Mouse (Mus musculus): Measurements from ENCODE around the gene Chic2. TPM values are rescaled to one million over a fixed set of nuclear protein-coding genes. Genes with fewer than 3 reads are reported as not detected.
A peak's percentile ranks its signal among the peaks of the same experiment; 100 is the strongest.

Gene Chic2
- polyA plus RNA-seq, 1 experiment from 2014 or later, result 15.1 TPM

- H3K4me1 ChIP-seq (ENCODE audit: control insufficient read depth, low read depth, low read length), result no peaks in the 10 kb centered on the region
- H3K9me3 ChIP-seq (replicated peaks; ENCODE audit: control insufficient read depth, low read length), result no peaks in the 10 kb centered on the region
- no peak overlapping the region for H3K27ac ChIP-seq (ENCODE audit: low read length)
- ATAC-seq (ENCODE audit: low read depth), result no peak
- H3K9ac ChIP-seq (ENCODE audit: low read depth, low read length), result no peak overlapping the region
- no peak overlapping the region for H3K4me2 ChIP-seq (ENCODE audit: low read depth, low read length)
- 62% methylated on average over 3 of the region's 3 CpGs for WGBS (ENCODE audit: insufficient replicate concordance)
- no peaks in the 10 kb centered on the region for H3K27me3 ChIP-seq (ENCODE audit: control insufficient read depth, insufficient read depth, low read depth, low read length)
- H3K4me3 ChIP-seq (ENCODE audit: low read depth, low read length), result no peak overlapping the region
- H3K36me3 ChIP-seq (ENCODE audit: control insufficient read depth, insufficient read depth), result 0 out of 2 replicates have a peak, but pooled peaks cover 3% of the 10 kb centered on the region
Observed at GRCm38 (mm10) chr5:75002109-75002508, 42.5 kb downstream of the Chic2 start.

- Histone ChIP-seq H3K9ac (ENCODE audit: low read depth, low read length) (no peak overlapping the region), H3K4me2 (ENCODE audit: low read depth, low read length) (no peak overlapping the region), H3K4me3 (ENCODE audit: low read depth, low read length) (no peak overlapping the region), H3K9me3 (replicated peaks; ENCODE audit: control insufficient read depth, low read length) (no peaks in the 10 kb centered on the region), H3K27me3 (ENCODE audit: control insufficient read depth, insufficient read depth, low read depth, low read length) (no peaks in the 10 kb centered on the region), H3K4me1 (ENCODE audit: control insufficient read depth, low read depth, low read length) (no peaks in the 10 kb centered on the region), H3K27ac (ENCODE audit: low read length) (no peak overlapping the region), H3K36me3 (ENCODE audit: control insufficient read depth, insufficient read depth) (peaks cover 7% of the 10 kb centered on the region; the same call in 1 of the 2 replicates)
- ATAC-seq (ENCODE audit: low read depth), result no peak
- 82% methylated on average over 12 of the region's 12 CpGs for whole genome bisulfite sequencing (ENCODE audit: insufficient replicate concordance)
Observed at GRCm38 (mm10) chr5:74998716-74999512, 45.7 kb downstream of the Chic2 start.

DNA sequence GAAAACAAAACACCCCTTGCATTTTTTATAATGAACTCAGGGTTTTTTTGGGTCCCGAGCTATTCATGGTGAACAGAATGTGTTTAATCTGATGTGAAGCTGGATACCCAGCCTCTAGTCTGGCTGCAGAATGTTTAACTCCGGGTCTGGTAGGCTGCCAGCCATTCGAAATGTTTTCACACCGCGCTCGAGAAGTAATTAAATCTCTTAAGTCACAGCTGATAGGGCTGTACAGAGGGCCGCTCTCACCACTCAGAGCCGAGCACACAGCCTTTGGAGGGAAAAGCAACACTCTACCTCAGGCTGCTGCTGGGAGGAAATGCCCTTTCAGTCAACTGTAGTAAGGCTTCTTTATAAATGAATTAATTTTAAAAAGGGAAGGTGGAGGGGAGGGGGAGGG, 49.6 kb downstream of the Chic2 start:
- WGBS (ENCODE audit: insufficient replicate concordance), result 76% methylated on average over 8 of the region's 8 CpGs
- ATAC-seq (ENCODE audit: low read depth), result no peak
- Histone ChIP-seq H3K27me3 (ENCODE audit: control insufficient read depth, insufficient read depth, low read depth, low read length) (no peaks in the 10 kb centered on the region), H3K9ac (ENCODE audit: low read depth, low read length) (no peak overlapping the region), H3K4me3 (ENCODE audit: low read depth, low read length) (no peak overlapping the region), H3K4me2 (ENCODE audit: low read depth, low read length) (no peak overlapping the region), H3K4me1 (ENCODE audit: control insufficient read depth, low read depth, low read length) (no peaks in the 10 kb centered on the region), H3K36me3 (ENCODE audit: control insufficient read depth, insufficient read depth) (peaks cover 7% of the 10 kb centered on the region; the same call in 1 of the 2 replicates), H3K27ac (ENCODE audit: low read length) (no peak overlapping the region), H3K9me3 (replicated peaks; ENCODE audit: control insufficient read depth, low read length) (peaks cover 3% of the 10 kb centered on the region; the same call in 1 of the 2 replicates)

DNA sequence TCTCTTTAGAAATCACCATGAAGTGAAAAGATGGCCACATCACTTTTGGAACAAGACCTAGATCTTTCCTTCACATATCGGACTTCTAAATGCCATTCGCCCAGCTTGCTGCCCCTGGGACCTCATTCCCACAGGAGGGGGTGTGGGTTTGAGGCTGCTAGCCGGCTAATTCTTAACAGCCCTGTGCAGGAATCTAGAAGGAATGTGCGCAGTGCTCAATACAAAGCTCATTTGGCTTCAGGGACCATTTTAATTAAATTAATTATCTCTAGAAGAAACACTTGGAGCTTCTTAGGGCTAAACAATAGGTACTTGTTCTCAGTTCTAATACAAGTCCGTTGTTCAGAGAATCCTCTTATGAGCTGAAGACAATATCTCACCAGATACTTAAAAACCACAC, 60.5 kb downstream of the Chic2 start:
- Histone ChIP-seq H3K4me2 (ENCODE audit: low read depth, low read length) (no peak overlapping the region), H3K9ac (ENCODE audit: low read depth, low read length) (no peak overlapping the region), H3K9me3 (replicated peaks; ENCODE audit: control insufficient read depth, low read length) (no peaks in the 10 kb centered on the region), H3K4me1 (ENCODE audit: control insufficient read depth, low read depth, low read length) (no peaks in the 10 kb centered on the region), H3K27me3 (ENCODE audit: control insufficient read depth, insufficient read depth, low read depth, low read length) (no peaks in the 10 kb centered on the region), H3K4me3 (ENCODE audit: low read depth, low read length) (no peak overlapping the region), H3K36me3 (ENCODE audit: control insufficient read depth, insufficient read depth) (no peaks in the 10 kb centered on the region), H3K27ac (ENCODE audit: low read length) (no peak overlapping the region)
- WGBS (ENCODE audit: insufficient replicate concordance), result 62% methylated on average over 5 of the region's 5 CpGs
- ATAC-seq (ENCODE audit: low read depth), result no peak

DNA sequence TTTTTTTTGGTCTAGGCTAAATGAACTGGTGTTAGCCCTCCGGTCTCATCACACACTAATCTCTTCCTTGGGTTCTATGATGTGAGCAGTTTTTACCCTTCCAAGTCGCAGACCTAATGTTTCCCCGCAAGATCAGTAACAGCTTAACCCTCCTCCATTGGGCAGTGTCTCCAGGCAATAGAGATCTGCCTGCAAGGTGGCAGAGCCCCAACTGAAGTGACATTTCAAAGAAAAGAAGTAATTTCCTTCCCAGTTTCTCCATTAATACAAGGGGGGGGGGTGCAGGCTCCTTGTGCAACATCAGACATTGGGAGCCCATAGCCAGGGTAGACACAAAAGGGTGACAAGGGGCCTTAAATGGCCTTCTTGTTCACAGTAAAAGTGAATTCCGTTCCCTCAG, 64.0 kb downstream of the Chic2 start:
- 52% methylated on average over 4 of the region's 4 CpGs for WGBS (ENCODE audit: insufficient replicate concordance)
- H3K4me1 ChIP-seq (ENCODE audit: control insufficient read depth, low read depth, low read length), result no peaks in the 10 kb centered on the region
- H3K9me3 ChIP-seq (replicated peaks; ENCODE audit: control insufficient read depth, low read length), result no peaks in the 10 kb centered on the region
- no peak for ATAC-seq (ENCODE audit: low read depth)
- H3K27me3 ChIP-seq (ENCODE audit: control insufficient read depth, insufficient read depth, low read depth, low read length), result no peaks in the 10 kb centered on the region; the same call in 1 of the 2 replicates
- no peak overlapping the region for H3K4me3 ChIP-seq (ENCODE audit: low read depth, low read length)
- H3K36me3 ChIP-seq (ENCODE audit: control insufficient read depth, insufficient read depth), result no peaks in the 10 kb centered on the region
- H3K4me2 ChIP-seq (ENCODE audit: low read depth, low read length), result no peak overlapping the region
- H3K27ac ChIP-seq (ENCODE audit: low read length), result no peak overlapping the region
- no peak overlapping the region for H3K9ac ChIP-seq (ENCODE audit: low read depth, low read length)

DNA sequence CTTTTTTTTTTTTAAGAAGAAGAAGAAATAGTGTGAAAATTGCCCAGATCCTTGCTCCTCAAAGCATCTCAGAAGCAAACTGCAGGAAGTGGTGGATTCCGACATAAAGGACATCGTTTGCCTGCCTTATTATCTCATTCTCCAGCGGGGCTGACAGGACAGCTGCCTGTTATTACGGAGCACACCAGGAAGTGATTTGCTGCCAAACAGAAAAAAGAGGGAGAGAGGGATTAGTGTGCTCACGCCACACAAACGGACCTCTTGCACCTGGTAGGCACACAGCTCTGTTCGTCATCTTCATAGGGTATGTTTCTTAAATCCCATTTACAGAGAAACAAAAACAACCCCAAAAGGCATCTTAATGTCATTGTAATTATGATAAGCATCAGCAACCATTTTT, 64.4 kb downstream of the Chic2 start:
- WGBS (ENCODE audit: insufficient replicate concordance), result 21% methylated on average over 7 of the region's 7 CpGs
- no peak overlapping the region for H3K4me2 ChIP-seq (ENCODE audit: low read depth, low read length)
- no peaks in the 10 kb centered on the region for H3K9me3 ChIP-seq (replicated peaks; ENCODE audit: control insufficient read depth, low read length)
- 0 out of 2 replicates have a peak overlapping the region, but pooled peaks have one; percentile 3 for H3K27ac ChIP-seq (ENCODE audit: low read length)
- ATAC-seq (ENCODE audit: low read depth), result no peak
- no peak overlapping the region for H3K4me3 ChIP-seq (ENCODE audit: low read depth, low read length)
- H3K9ac ChIP-seq (ENCODE audit: low read depth, low read length), result no peak overlapping the region
- no peaks in the 10 kb centered on the region; the same call in 1 of the 2 replicates for H3K4me1 ChIP-seq (ENCODE audit: control insufficient read depth, low read depth, low read length)
- no peaks in the 10 kb centered on the region; the same call in 1 of the 2 replicates for H3K27me3 ChIP-seq (ENCODE audit: control insufficient read depth, insufficient read depth, low read depth, low read length)
- H3K36me3 ChIP-seq (ENCODE audit: control insufficient read depth, insufficient read depth), result no peaks in the 10 kb centered on the region

DNA sequence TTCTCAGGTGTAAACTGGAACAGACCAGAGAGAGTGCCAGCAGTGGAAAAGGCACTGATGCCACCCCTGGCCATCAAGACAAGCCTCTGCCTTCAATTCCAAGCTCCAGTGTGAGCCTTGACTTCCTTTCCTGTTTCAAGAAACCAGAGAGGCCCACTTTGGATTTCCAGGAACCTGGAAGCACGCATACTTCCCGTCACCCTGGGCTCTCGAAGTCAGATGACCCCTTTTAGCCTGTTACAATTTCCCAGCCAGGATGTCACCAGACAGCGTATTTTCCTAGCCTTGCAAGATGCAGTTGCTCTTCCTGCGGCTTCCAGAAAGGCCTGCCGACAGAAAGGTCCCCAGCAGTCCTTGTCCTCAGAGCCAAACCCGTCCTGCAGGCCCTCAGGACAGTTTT, 65.0 kb downstream of the Chic2 start:
- Histone ChIP-seq H3K9me3 (replicated peaks; ENCODE audit: control insufficient read depth, low read length) (no peaks in the 10 kb centered on the region), H3K27ac (ENCODE audit: low read length) (0 out of 2 replicates have a peak overlapping the region, but pooled peaks have one; percentile 3), H3K9ac (ENCODE audit: low read depth, low read length) (no peak overlapping the region), H3K4me1 (ENCODE audit: control insufficient read depth, low read depth, low read length) (peaks cover 5% of the 10 kb centered on the region; the same call in 1 of the 2 replicates), H3K4me2 (ENCODE audit: low read depth, low read length) (no peak overlapping the region), H3K4me3 (ENCODE audit: low read depth, low read length) (no peak overlapping the region), H3K27me3 (ENCODE audit: control insufficient read depth, insufficient read depth, low read depth, low read length) (no peaks in the 10 kb centered on the region; the same call in 1 of the 2 replicates), H3K36me3 (ENCODE audit: control insufficient read depth, insufficient read depth) (no peaks in the 10 kb centered on the region)
- ATAC-seq (ENCODE audit: low read depth), result 0 out of 2 replicates have a peak, but pooled peaks have one; percentile 30
- WGBS (ENCODE audit: insufficient replicate concordance), result 32% methylated on average over 7 of the region's 7 CpGs

DNA sequence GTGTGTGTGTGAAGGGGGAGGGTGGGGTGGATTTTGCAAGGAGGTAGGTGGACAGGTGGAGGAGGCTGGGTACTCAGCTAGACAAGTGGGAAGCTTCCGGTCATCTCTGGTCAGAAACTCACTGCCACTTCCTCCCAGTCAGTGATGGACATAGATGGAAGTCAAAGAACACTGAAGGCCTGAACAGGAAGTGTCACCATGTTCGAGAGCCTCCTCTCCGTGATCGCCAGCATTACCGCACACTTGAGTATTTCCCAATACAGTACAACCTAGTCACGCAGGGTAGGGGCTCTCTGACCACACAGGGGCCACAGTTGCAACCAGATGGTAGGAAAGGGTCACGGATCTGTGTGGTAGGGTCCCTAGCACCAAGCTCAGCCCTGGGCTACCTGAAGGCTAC, 69.1 kb downstream of the Chic2 start:
- no peaks in the 10 kb centered on the region; the same call in 1 of the 2 replicates for H3K27me3 ChIP-seq (ENCODE audit: control insufficient read depth, insufficient read depth, low read depth, low read length)
- no peak overlapping the region for H3K4me3 ChIP-seq (ENCODE audit: low read depth, low read length)
- no peaks in the 10 kb centered on the region for H3K36me3 ChIP-seq (ENCODE audit: control insufficient read depth, insufficient read depth)
- 48% methylated on average over 7 of the region's 7 CpGs for WGBS (ENCODE audit: insufficient replicate concordance)
- H3K4me2 ChIP-seq (ENCODE audit: low read depth, low read length), result no peak overlapping the region
- H3K9ac ChIP-seq (ENCODE audit: low read depth, low read length), result no peak overlapping the region
- no peaks in the 10 kb centered on the region for H3K9me3 ChIP-seq (replicated peaks; ENCODE audit: control insufficient read depth, low read length)
- H3K27ac ChIP-seq (ENCODE audit: low read length), result no peak overlapping the region
- ATAC-seq (ENCODE audit: low read depth), result no peak
- H3K4me1 ChIP-seq (ENCODE audit: control insufficient read depth, low read depth, low read length), result peaks cover 8% of the 10 kb centered on the region; the same call in 1 of the 2 replicates

- no peak overlapping the region for H3K9ac ChIP-seq (ENCODE audit: low read depth, low read length)
- ATAC-seq (ENCODE audit: low read depth), result peak; percentile 77
- no peak overlapping the region for H3K4me2 ChIP-seq (ENCODE audit: low read depth, low read length)
- WGBS (ENCODE audit: insufficient replicate concordance), result 57% methylated on average over 12 of the region's 12 CpGs
- H3K4me3 ChIP-seq (ENCODE audit: low read depth, low read length), result no peak overlapping the region
- peaks cover 8% of the 10 kb centered on the region; the same call in 1 of the 2 replicates for H3K4me1 ChIP-seq (ENCODE audit: control insufficient read depth, low read depth, low read length)
- H3K36me3 ChIP-seq (ENCODE audit: control insufficient read depth, insufficient read depth), result no peaks in the 10 kb centered on the region
- no peaks in the 10 kb centered on the region; the same call in 1 of the 2 replicates for H3K27me3 ChIP-seq (ENCODE audit: control insufficient read depth, insufficient read depth, low read depth, low read length)
- peak overlapping the region; percentile 50; the same call in 1 of the 2 replicates for H3K27ac ChIP-seq (ENCODE audit: low read length)
- no peaks in the 10 kb centered on the region for H3K9me3 ChIP-seq (replicated peaks; ENCODE audit: control insufficient read depth, low read length)
Observed at GRCm38 (mm10) chr5:74974726-74975411, 69.7 kb downstream of the Chic2 start.

Data from liver, embryonic 16.5 days (tissue).